Mouse (Mus musculus) bone marrow macrophage, adult 2 months (primary cell): Measurements from ENCODE around the gene Chrm1.

Experiments
- CTCF ChIP-seq: IDR thresholded peaks from 2 replicates; pipeline ENCODE4 v1.5.1; 2012; ENCODE audit warnings: low read depth, mild to moderate bottlenecking, low read length, moderate library complexity
- POLR2A ChIP-seq: IDR thresholded peaks from 2 replicates; pipeline ENCODE4 v1.6.1; 2012; ENCODE audit warnings: mild to moderate bottlenecking, low read depth, low read length, borderline replicate concordance

- TF ChIP-seq CTCF: no peak
- no peak for TF ChIP-seq POLR2A
These were observed 32.8 kb upstream of the Chrm1 start for GRCm38 (mm10) chr19:8630826-8631225.
